ENCODE assay signal across 16 mouse cellular contexts in the genomic region with DNA sequence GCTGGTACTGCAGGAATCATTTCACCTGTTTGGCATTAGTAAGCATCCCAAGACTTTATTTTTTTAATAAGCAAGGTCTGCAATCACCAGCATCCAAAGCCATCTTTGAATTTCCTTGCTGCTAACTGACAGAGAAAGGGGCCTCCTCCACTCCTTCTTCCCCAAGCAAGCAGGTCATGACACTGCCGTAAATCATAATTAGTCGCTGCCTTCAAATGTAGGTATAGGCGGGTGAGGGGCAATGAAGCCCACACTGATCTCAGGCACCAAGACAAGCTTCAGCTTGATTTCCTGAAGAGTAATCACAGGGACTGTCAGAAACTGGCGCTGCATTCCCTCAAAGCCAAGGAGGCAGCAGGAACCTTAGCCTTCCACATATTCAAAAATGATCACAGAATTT.
"Had no signal": no experiment of that assay in that cellular context is flagged by ENCODE, and none has a peak within 500 bp of the region (broad histone marks: within the 10 kb centered on the region; RNA-seq: fewer than 3 reads in every experiment).

No protein-coding gene starts in this region.

- H3K4me3 ChIP-seq: kidney, embryonic 15.5 days; left cerebral cortex, adult 2 months; limb, embryonic 12.5 days; liver, embryonic 13.5 days; lung, embryonic 15.5 days; megakaryocyte, embryonic 14.5 days; midbrain, embryonic 12.5 days; neural tube, embryonic 13.5 days had no signal

- ATAC-seq: liver, postnatal 0 days; midbrain, embryonic 16.5 days had no signal

- H3K9ac ChIP-seq: kidney, embryonic 15.5 days; limb, embryonic 12.5 days; liver, embryonic 13.5 days; liver, postnatal 0 days; lung, embryonic 15.5 days; midbrain, embryonic 12.5 days; neural tube, embryonic 13.5 days had no signal

- H3K27me3 ChIP-seq: kidney, embryonic 15.5 days; limb, embryonic 12.5 days; liver, embryonic 13.5 days; lung, embryonic 15.5 days; megakaryocyte, embryonic 14.5 days; midbrain, embryonic 12.5 days; neural tube, embryonic 13.5 days had no signal

- H3K4me1 ChIP-seq: kidney, embryonic 15.5 days; limb, embryonic 12.5 days; liver, embryonic 13.5 days; lung, embryonic 15.5 days; megakaryocyte, embryonic 14.5 days; midbrain, embryonic 12.5 days; neural tube, embryonic 13.5 days had no signal

- H3K9me3 ChIP-seq: kidney, embryonic 15.5 days; limb, embryonic 12.5 days; liver, embryonic 13.5 days; lung, embryonic 15.5 days; megakaryocyte, embryonic 14.5 days; midbrain, embryonic 12.5 days; neural tube, embryonic 13.5 days had no signal

- DNase-seq: kidney, postnatal 14 days; liver; liver, embryonic 13.5 days; liver, postnatal 0 days; lung, postnatal 14 days; retina, postnatal 1 day; thymus, postnatal 4 days had no signal

- H3K4me2 ChIP-seq: kidney, embryonic 15.5 days; limb, embryonic 12.5 days; liver, embryonic 13.5 days; lung, embryonic 15.5 days; midbrain, embryonic 12.5 days; neural tube, embryonic 13.5 days had no signal

- H3K36me3 ChIP-seq: kidney, embryonic 15.5 days; limb, embryonic 12.5 days; liver, embryonic 13.5 days; lung, embryonic 15.5 days; midbrain, embryonic 12.5 days; neural tube, embryonic 13.5 days had no signal

- H3K27ac ChIP-seq: kidney, embryonic 15.5 days; left cerebral cortex, adult 2 months; limb, embryonic 12.5 days; liver, embryonic 13.5 days; lung, embryonic 15.5 days; macrophage; midbrain, embryonic 12.5 days; neural tube, embryonic 13.5 days had no signal
